Mouse (Mus musculus) midbrain, embryonic 14.5 days (tissue): ENCODE data around the gene Cdyl2. TPM values are rescaled to one million over a fixed set of nuclear protein-coding genes. Genes with fewer than 3 reads are reported as not detected.

Experiments used
- ATAC-seq: fragments of 200-750 bp; cut with Nextera tagmentation; 2 replicates; pipeline ENCODE4 v1.8.0; 2017; ENCODE audit warnings: moderate number of reproducible peaks, moderate library complexity; ENCODE audit not compliant: low FRiP score, low TSS enrichment
- DNase-seq: peaks from one replicate; pipeline ENCODE4 v3.0.0-alpha.2; 2015
- H3K27ac ChIP-seq: fragments of 300-500 bp; sonication (generic); replicated peaks from 2 replicates; pipeline ENCODE4 v1.5.1; 2014; ENCODE audit warnings: mild to moderate bottlenecking, low read depth, low read length, moderate library complexity
- H3K27me3 ChIP-seq: fragments of 300-500 bp; sonication (generic); 2 replicates; pipeline ENCODE4 v1.6.1; 2014; ENCODE audit warnings: low read length, control low read depth, mixed read lengths; ENCODE audit not compliant: control insufficient read depth, insufficient read depth
- H3K36me3 ChIP-seq: fragments of 300-500 bp; sonication (generic); 2 replicates; pipeline ENCODE4 v1.6.1; 2014; ENCODE audit warnings: low read length, control low read depth; ENCODE audit not compliant: control insufficient read depth, insufficient read depth
- H3K4me1 ChIP-seq: fragments of 300-500 bp; sonication (generic); 2 replicates; pipeline ENCODE4 v1.6.1; 2014; ENCODE audit warnings: mild to moderate bottlenecking, antibody characterized with exemption, low read length, control low read depth; ENCODE audit not compliant: control insufficient read depth, insufficient read depth
- H3K4me2 ChIP-seq: fragments of 300-500 bp; sonication (generic); 2 replicates; pipeline ENCODE4 v1.6.1; 2014; ENCODE audit warnings: mild to moderate bottlenecking, low read length, moderate library complexity
- H3K4me3 ChIP-seq: fragments of 300-500 bp; sonication (generic); replicated peaks from 2 replicates; pipeline ENCODE4 v1.5.1; 2014; ENCODE audit warnings: low read depth, low read length
- H3K9ac ChIP-seq: fragments of 300-500 bp; sonication (generic); replicated peaks from 2 replicates; pipeline ENCODE4 v1.6.1; 2014; ENCODE audit warnings: mild to moderate bottlenecking, low read length, moderate library complexity
- H3K9me3 ChIP-seq: fragments of 300-500 bp; sonication (generic); 2 replicates; pipeline ENCODE4 v1.6.1; 2016; ENCODE audit warnings: low read length, control low read depth, mixed read lengths; ENCODE audit not compliant: control insufficient read depth
- WGBS: fragments of 180-500 bp; shearing (Covaris S2); extraction: QIAGEN DNeasy Blood & Tissue Kit; methylation state at CpG from one replicate; pipeline ENCODE4 v1.1.7; 2014; 5-methylcytosine and 5-hydroxymethylcytosine counted together
- polyA plus RNA-seq: library from polyadenylated mRNA; unstranded; fragments of >200 nt; fragmentation: Nextera tagmentation; extraction: Ambion mirVana; gene quantifications from 2 replicates; pipeline ENCODE4 v1.2.1, GENCODE M21; 2014

The Cdyl2 gene
- polyA plus RNA-seq, result 10.3 and 13.5 TPM in 2 replicates

DNA sequence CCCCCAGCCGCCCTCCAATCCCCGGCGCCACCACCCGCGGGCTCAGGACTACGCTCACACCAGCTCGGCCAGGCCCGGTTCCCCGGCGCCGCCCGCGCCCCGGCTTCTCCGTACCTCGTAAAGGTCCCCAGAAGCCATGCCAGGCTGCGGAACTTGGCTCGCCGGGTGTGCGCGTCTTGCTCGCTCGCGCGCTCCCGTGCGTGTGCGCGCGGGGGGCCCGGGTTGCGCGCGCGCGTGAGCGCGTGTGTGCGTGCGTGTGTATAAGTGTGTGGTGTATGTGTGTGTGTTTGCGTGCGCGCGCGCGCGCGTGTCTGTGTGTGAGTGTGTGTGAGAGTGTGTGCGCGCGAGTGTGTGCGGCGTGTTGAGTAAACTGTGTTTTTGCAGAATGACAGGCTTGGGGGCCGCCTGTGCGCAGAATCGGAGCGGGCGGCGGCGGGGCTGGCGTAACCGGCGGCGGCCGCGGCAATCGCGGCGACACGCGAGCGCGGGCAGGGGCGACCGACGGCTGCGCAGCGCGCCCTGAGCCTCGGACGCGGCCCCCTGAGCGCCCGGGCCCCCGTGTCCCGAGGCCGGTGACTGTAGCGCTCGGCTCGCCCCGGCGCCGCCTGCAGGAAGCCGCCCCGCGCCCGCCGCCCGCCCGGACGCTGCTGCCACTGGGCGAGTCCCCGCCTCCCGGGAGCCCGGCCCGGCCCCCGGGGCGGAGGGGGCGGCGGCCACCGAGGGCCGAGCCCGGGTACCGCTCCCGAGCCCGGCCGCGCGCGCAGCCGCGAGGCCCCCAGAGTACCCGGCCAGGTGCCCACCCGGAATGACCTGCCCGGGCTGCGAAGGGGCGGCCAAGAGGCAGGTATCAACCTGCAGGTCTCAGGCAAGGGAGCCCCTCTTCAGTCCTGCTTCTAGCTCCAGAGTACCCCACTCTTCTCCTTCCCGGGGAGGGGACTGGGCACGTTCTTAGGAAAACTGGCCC, at the start of gene Cdyl2:
TSS of gene Cdyl2 (minus strand) at position 308 of the 964 bp plus-strand sequence.
- WGBS, result under 1% methylated on average over 118 of the region's 129 CpGs
- H3K4me3 ChIP-seq, result peak within 1 kb of the TSS; percentile 79
- H3K36me3 ChIP-seq, result no peaks in the 10 kb centered on the region
- H3K27me3 ChIP-seq, result 0 out of 2 replicates have a peak, but pooled peaks cover 7% of the 10 kb centered on the region
- peak; percentile 90 for ATAC-seq
- peak within 1 kb of the TSS; percentile 81 for H3K4me2 ChIP-seq
- peaks cover 5% of the 10 kb centered on the region; the same call in 1 of the 2 replicates for H3K4me1 ChIP-seq
- peak within 1 kb of the TSS; percentile 86 for H3K27ac ChIP-seq
- no peaks in the 10 kb centered on the region for H3K9me3 ChIP-seq
- peak within 1 kb of the TSS; percentile 76 for H3K9ac ChIP-seq
- peak; percentile 92 for DNase-seq

DNA sequence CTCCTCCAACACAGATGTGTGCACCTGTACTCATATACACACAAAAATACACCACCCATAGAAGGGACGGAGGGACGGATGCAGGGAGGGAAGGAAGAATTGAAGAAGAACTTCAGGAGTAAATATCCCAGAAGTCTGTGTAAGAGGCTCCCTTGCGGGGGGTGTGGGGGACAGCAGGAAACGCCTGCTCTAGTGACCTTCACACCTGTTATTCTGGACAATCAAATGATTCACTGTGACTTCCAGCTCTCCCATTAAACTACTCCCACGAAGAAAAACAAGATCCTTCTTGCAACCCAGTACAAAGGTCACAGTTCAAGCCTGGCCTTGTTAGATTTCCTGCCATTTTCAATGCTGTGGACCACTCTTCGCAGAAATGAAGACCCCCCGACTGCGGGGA, 47.8 kb upstream of the Cdyl2 start:
- DNase-seq (no peak), ATAC-seq (no peak)
- 84% methylated on average over 8 of the region's 8 CpGs for WGBS
- Histone ChIP-seq H3K36me3 (no peaks in the 10 kb centered on the region), H3K4me1 (no peaks in the 10 kb centered on the region), H3K4me2 (no peak overlapping the region), H3K27ac (no peak overlapping the region), H3K27me3 (no peaks in the 10 kb centered on the region), H3K4me3 (no peak overlapping the region), H3K9ac (no peak overlapping the region), H3K9me3 (no peaks in the 10 kb centered on the region)

DNA sequence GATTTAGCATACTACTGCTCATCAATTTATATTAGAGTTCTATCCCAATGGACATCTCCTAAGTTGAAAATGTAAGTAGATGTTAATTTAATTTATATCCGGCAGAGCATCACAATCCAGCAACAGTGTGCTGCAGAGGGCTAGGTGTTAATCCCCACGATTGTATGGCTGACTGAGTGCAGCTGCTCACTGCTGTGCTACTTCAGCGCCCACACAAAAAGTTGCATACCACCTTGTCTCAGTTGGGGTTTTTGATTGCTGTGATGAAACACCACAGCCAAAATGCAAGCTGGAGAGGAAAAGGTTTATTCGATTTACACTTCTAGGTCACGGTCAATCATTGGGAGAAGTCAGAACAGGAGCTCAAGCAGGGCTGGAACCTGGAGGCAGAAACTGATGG, 41.4 kb upstream of the Cdyl2 start:
- DNase-seq (no peak), ATAC-seq (no peak)
- Histone ChIP-seq H3K9me3 (no peaks in the 10 kb centered on the region), H3K36me3 (no peaks in the 10 kb centered on the region), H3K27me3 (no peaks in the 10 kb centered on the region), H3K4me2 (no peak overlapping the region), H3K27ac (no peak overlapping the region), H3K4me1 (no peaks in the 10 kb centered on the region), H3K9ac (no peak overlapping the region), H3K4me3 (no peak overlapping the region)
- WGBS, result 83% methylated on average over 5 of the region's 5 CpGs

DNA sequence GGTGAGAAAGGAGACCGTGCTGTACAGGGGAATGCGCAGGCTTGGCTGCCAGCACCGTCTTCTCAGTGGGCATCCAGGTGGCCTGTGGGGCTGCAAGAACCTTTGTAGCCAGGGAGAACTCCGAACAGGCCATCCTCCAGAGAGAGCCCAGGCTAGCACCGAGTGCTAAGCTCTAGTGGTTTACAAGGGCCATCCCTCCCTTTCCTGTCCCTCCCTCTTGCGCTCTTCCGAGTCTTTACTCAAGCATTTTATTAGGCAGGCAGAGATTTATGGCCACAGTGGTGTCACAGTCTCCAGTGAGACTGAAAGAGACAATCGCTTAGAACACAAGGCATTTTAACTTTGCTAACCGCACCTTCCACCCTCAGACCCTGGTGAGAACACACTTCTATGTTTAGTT, 39.9 kb upstream of the Cdyl2 start:
- Histone ChIP-seq H3K27ac (no peak overlapping the region), H3K36me3 (no peaks in the 10 kb centered on the region), H3K4me3 (no peak overlapping the region), H3K9me3 (no peaks in the 10 kb centered on the region), H3K9ac (no peak overlapping the region), H3K27me3 (no peaks in the 10 kb centered on the region), H3K4me1 (no peaks in the 10 kb centered on the region), H3K4me2 (no peak overlapping the region)
- no peak for DNase-seq
- ATAC-seq, result no peak
- 90% methylated on average over 9 of the region's 9 CpGs for WGBS

DNA sequence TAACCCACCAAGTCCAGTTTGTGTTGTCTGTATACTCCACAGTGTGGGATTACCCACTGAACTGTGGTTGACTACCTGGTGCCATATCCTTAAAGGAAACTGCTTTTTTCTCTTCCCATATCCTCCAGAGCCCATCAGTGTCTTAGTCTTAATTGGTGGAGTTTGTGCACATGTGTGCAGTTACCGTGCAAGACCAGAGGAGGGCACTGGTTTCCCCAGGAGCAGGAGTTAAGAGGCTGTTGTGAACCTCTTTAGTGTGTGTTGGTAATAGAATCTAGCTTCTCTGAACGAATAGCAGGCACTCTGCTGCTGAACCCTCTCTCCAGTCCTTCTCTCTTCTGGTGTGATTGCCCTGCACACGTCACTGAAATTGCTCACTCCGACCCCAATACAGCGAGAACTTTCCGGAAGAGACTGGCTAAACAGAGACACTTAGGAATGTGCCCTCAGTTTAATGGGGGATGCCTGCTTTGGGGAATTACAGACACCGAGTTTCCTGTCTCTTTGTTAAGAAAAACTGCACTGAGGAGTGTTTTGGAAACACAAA, 39.1 kb upstream of the Cdyl2 start:
- DNase-seq (no peak), ATAC-seq (no peak)
- H3K27ac ChIP-seq, result no peak overlapping the region

DNA sequence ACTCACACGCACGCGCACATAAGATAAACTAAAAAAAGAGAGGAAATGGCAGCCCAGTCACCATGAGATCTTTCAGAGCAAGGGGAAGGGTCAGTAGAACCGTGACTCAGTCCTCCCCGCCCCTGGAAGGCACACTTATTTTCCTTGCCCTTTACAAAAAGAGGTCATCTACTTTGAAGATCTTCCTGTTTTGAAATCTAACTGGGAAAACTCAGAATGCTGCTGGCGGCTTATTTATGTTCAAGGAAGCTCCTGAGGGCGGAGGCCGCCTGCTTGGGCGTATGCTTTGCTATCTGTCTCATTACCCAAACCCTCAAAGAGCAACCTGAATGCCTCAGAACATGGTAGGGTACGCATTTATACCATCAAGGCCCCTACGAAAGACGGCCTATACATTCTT, 38.0 kb upstream of the Cdyl2 start:
- Histone ChIP-seq H3K4me1 (no peaks in the 10 kb centered on the region), H3K36me3 (no peaks in the 10 kb centered on the region), H3K4me3 (no peak overlapping the region), H3K9me3 (no peaks in the 10 kb centered on the region), H3K27me3 (no peaks in the 10 kb centered on the region), H3K27ac (no peak overlapping the region), H3K4me2 (no peak overlapping the region), H3K9ac (no peak overlapping the region)
- DNase-seq, result no peak
- WGBS, result 87% methylated on average over 12 of the region's 12 CpGs
- no peak for ATAC-seq

More for the DNA sequence above, 39.1 kb upstream of the Cdyl2 start:
- Histone ChIP-seq H3K36me3 (no peaks in the 10 kb centered on the region), H3K4me2 (no peak overlapping the region), H3K9me3 (no peaks in the 10 kb centered on the region), H3K27me3 (no peaks in the 10 kb centered on the region), H3K4me1 (no peaks in the 10 kb centered on the region), H3K9ac (no peak overlapping the region), H3K4me3 (no peak overlapping the region)
- WGBS, result 85% methylated on average over 7 of the region's 7 CpGs

- Histone ChIP-seq H3K4me1 (no peaks in the 10 kb centered on the region), H3K4me3 (no peak overlapping the region), H3K27ac (no peak overlapping the region), H3K27me3 (no peaks in the 10 kb centered on the region), H3K4me2 (no peak overlapping the region), H3K9ac (no peak overlapping the region), H3K9me3 (no peaks in the 10 kb centered on the region), H3K36me3 (no peaks in the 10 kb centered on the region)
- ATAC-seq, result no peak
- no peak for DNase-seq
- WGBS, result 79% methylated on average over 3 of the region's 3 CpGs
These were observed 23.4 kb upstream of the Cdyl2 start for GRCm38 (mm10) chr8:116756174-116756573.

DNA sequence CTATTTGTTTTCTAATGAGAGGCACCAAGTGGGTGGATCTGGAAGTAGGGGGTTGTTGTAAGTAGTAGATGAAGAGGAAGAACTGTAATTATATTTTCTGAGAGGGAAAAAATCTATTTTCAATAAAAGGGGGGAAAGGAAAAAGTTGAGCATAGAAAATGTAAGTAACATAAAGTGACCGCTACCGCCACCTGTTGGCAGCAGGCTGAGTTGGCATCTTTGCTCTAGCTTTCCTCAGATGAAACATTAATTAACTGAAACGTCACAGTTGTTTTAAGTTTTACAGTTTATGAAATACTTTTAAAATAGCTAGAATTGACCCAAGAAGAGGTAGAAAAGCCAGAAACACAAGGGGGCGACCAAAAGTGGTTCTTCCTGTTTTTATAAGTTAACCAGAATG, 22.8 kb upstream of the Cdyl2 start:
- Histone ChIP-seq H3K9ac (no peak overlapping the region), H3K27me3 (no peaks in the 10 kb centered on the region), H3K4me2 (no peak overlapping the region), H3K9me3 (no peaks in the 10 kb centered on the region), H3K36me3 (no peaks in the 10 kb centered on the region), H3K4me1 (no peaks in the 10 kb centered on the region), H3K4me3 (no peak overlapping the region), H3K27ac (no peak overlapping the region)
- peak; percentile 61 for DNase-seq
- no peak for ATAC-seq
- 13% methylated on average over 4 of the region's 4 CpGs for WGBS
